Mouse (Mus musculus) midbrain, embryonic 10.5 days (tissue): Measurements from ENCODE around the gene Phf1. TPM values are rescaled to one million over a fixed set of nuclear protein-coding genes. Genes with fewer than 3 reads are reported as not detected.
"Not testable (repeated sequence)": the region's sequence is repeated elsewhere in the genome, so short reads cannot be mapped to it uniquely, and the experiment has no call there.

Source experiments
- DNase-seq: peaks from one replicate; pipeline ENCODE4 v3.0.0-alpha.2; 2017; ENCODE audit warnings: low spot score
- H3K27ac ChIP-seq: fragments of 300-500 bp; sonication (generic); replicated peaks from 2 replicates; pipeline ENCODE4 v1.5.1; 2016; ENCODE audit warnings: mild to moderate bottlenecking
- H3K27me3 ChIP-seq: fragments of 300-500 bp; sonication (generic); 2 replicates; pipeline ENCODE4 v1.6.1; 2016; ENCODE audit warnings: low read depth, mild to moderate bottlenecking; ENCODE audit not compliant: poor library complexity, severe bottlenecking
- H3K36me3 ChIP-seq: fragments of 300-500 bp; sonication (generic); 2 replicates; pipeline ENCODE4 v1.6.1; 2016; ENCODE audit warnings: mild to moderate bottlenecking, moderate library complexity
- H3K4me1 ChIP-seq: fragments of 300-500 bp; sonication (generic); 2 replicates; pipeline ENCODE4 v1.6.1; 2016
- H3K4me3 ChIP-seq: fragments of 300-500 bp; sonication (generic); 2 replicates; pipeline ENCODE4 v1.5.1; 2016; ENCODE audit warnings: mild to moderate bottlenecking, moderate library complexity
- H3K9me3 ChIP-seq: fragments of 300-500 bp; sonication (generic); replicated peaks from 2 replicates; pipeline ENCODE4 v1.6.1; 2016; ENCODE audit warnings: mild to moderate bottlenecking
- WGBS: fragments of 180-500 bp; shearing (Covaris S2); methylation state at CpG from one replicate; pipeline ENCODE4 v1.1.7; 2016; 5-methylcytosine and 5-hydroxymethylcytosine counted together
- polyA plus RNA-seq: library from polyadenylated mRNA; unstranded; fragments of >200 nt; fragmentation: Nextera tagmentation; extraction: Ambion mirVana; gene quantifications from 2 replicates; pipeline ENCODE4 v1.2.1, GENCODE M21; 2016

Gene Phf1
- 3.1 and 4.7 TPM in 2 replicates for polyA plus RNA-seq

- WGBS = under 1% methylated on average over 43 of the region's 43 CpGs
- H3K27ac ChIP-seq = peak within 1 kb of the TSS; percentile 84
- peaks cover 78% of the 10 kb centered on the region for H3K36me3 ChIP-seq
- peak within 1 kb of the TSS; percentile 61 for H3K4me3 ChIP-seq
- peaks cover 43% of the 10 kb centered on the region for H3K4me1 ChIP-seq
- H3K27me3 ChIP-seq = no peaks in the 10 kb centered on the region
- no peaks in the 10 kb centered on the region for H3K9me3 ChIP-seq
- DNase-seq = peak; percentile 92
These were observed at the start of gene Phf1 for GRCm38 (mm10) chr17:26932839-26933398. Phf1 (plus strand) TSS chr17:26933052.

DNA sequence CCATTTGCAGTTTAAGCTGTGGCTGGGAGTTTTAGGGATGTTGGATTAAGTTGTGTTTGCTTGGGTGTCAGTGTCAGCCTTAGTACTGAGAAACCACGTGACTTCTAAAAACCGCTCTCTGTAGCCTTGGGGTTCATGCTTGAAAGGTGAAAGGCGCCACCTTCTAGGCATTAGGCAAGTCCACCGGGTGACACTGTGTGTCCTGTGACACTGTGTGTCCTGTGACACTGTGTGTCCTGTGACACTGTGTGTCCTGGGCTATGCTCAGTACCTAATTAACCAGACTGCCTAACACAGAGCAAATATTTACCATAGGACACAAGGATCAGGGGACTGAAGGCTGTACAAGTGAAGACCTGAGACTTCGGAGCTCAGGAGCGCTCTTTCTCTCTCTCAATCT is 49.3 kb upstream of the Phf1 start:
- Histone ChIP-seq H3K27me3 (peaks cover 38% of the 10 kb centered on the region), H3K4me3 (no peak overlapping the region), H3K9me3 (no peaks in the 10 kb centered on the region), H3K4me1 (peaks cover 22% of the 10 kb centered on the region), H3K27ac (no peak overlapping the region), H3K36me3 (no peaks in the 10 kb centered on the region)
- DNase-seq = no peak
- WGBS = 76% methylated on average over 6 of the region's 6 CpGs

- WGBS = 24% methylated on average over 25 of the region's 25 CpGs
- DNase-seq = peak; percentile 75
These were observed 47.6 kb upstream of the Phf1 start for GRCm38 (mm10) chr17:26884995-26885926.

DNA sequence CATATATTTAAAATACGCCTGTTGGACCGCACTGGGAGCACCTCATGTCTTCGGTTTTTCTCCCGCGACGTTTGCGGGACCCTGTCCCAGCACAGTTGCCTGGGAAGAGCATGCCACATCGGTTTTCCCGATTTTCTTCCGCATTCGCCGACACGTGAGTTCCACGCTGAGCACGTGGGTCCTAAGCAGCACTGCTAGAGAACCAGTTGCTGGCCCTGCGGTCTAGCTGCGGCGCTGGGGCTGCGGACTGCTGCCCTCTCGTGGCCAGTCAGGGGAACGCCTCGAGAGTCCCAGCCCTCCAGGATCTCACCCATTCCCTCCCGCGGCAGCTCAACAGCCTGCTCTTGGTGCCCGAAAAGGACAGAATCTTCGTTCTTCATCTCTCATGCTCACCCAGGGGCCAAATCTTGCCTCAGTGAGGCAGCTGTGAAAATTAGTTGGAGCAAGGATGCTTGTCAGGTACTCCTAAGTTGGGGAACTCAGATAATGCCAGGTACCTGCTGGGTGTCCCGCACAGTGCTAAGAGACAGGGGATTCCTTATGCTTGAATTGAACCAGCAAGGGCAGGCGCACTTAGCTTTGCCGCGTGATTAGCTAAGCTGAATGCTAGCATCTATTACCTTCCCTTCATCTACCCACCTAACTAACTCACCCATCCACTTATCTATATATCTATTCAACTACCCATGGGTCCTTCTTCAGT is 46.7 kb upstream of the Phf1 start:
- peak; percentile 85 for DNase-seq
- H3K9me3 ChIP-seq = no peaks in the 10 kb centered on the region
- H3K27ac ChIP-seq = no peak overlapping the region
- H3K4me3 ChIP-seq = peak overlapping the region; percentile 46
- peaks cover 22% of the 10 kb centered on the region for H3K4me1 ChIP-seq
- H3K27me3 ChIP-seq = peaks cover 38% of the 10 kb centered on the region
- no peaks in the 10 kb centered on the region for H3K36me3 ChIP-seq
- 11% methylated on average over 30 of the region's 30 CpGs for WGBS

More at GRCm38 (mm10) chr17:26884995-26885926, 47.6 kb upstream of the Phf1 start:
- H3K9me3 ChIP-seq = no peaks in the 10 kb centered on the region
- peak overlapping the region; percentile 46 for H3K4me3 ChIP-seq
- H3K4me1 ChIP-seq = peaks cover 22% of the 10 kb centered on the region
- peaks cover 38% of the 10 kb centered on the region for H3K27me3 ChIP-seq
- H3K27ac ChIP-seq = no peak overlapping the region
- no peaks in the 10 kb centered on the region for H3K36me3 ChIP-seq

- Histone ChIP-seq H3K27ac (no peak overlapping the region), H3K36me3 (no peaks in the 10 kb centered on the region), H3K4me3 (no peak overlapping the region), H3K4me1 (peaks cover 28% of the 10 kb centered on the region), H3K9me3 (no peaks in the 10 kb centered on the region), H3K27me3 (peaks cover 38% of the 10 kb centered on the region)
- no peak for DNase-seq
- WGBS = 41% methylated on average over 3 of the region's 3 CpGs
These were observed 44.9 kb upstream of the Phf1 start for GRCm38 (mm10) chr17:26887926-26888325.

GRCm38 (mm10) chr17:26892635-26893375 is 40.0 kb upstream of the Phf1 start:
- Histone ChIP-seq H3K27me3 (peaks cover 7% of the 10 kb centered on the region), H3K27ac (peak overlapping the region; percentile 17; the same call in 1 of the 2 replicates), H3K4me1 (peaks cover 12% of the 10 kb centered on the region), H3K36me3 (no peaks in the 10 kb centered on the region), H3K4me3 (no peak overlapping the region), H3K9me3 (no peaks in the 10 kb centered on the region)
- 68% methylated on average over 16 of the region's 16 CpGs for WGBS
- DNase-seq = no peak

DNA sequence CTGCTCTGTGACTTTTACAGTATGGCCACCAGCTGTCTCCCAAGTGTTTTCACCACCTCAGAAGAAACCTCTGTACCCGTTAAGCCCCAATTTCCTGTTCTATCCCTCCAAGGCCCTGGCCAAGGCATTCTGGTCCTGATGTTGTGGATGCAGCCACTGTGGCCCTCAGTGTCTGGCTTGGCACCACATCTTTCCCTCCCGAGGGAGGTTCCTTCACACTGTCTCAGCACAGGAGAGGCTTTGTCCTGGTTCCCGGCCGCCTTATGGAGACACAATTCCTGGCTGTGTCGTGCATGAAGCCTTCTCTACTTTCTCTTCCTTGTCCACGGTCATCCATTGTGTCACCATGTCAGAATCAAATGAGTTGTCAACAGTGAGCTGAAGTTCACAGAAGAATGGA is 39.4 kb upstream of the Phf1 start:
- DNase-seq = no peak
- Histone ChIP-seq H3K4me1 (peaks cover 12% of the 10 kb centered on the region), H3K36me3 (no peaks in the 10 kb centered on the region), H3K4me3 (no peak overlapping the region), H3K27ac (no peak overlapping the region), H3K9me3 (no peaks in the 10 kb centered on the region), H3K27me3 (0 out of 2 replicates have a peak, but pooled peaks cover under 1% of the 10 kb centered on the region)
- 74% methylated on average over 6 of the region's 6 CpGs for WGBS

GRCm38 (mm10) chr17:26894342-26894741 is 38.5 kb upstream of the Phf1 start:
- WGBS = 89% methylated on average over 6 of the region's 6 CpGs
- DNase-seq = no peak

DNA sequence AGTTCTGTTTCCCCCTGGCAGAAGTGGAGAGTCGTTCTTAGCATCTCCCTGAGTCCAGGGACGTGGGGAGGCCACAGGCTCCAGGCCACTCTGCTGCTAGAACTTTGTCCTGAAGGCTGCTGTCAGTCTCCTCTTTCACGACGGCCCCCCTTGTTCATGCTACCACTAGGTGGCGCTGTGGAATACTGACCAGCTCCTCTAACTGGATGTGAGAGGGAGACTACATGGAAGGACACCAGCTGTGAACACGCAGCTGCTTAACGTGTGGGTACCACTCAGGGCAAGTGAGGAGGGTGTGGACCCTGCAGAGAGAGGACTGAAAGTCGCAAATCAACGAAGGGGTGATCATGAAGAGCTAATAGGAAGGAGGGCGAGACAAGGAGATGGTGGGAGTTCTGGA is 37.3 kb upstream of the Phf1 start:
- Histone ChIP-seq H3K27ac (no peak overlapping the region), H3K9me3 (no peaks in the 10 kb centered on the region; the same call in 1 of the 2 replicates), H3K27me3 (no peaks in the 10 kb centered on the region), H3K4me3 (no peak overlapping the region), H3K4me1 (peaks cover 12% of the 10 kb centered on the region), H3K36me3 (no peaks in the 10 kb centered on the region)
- 12% methylated on average over 10 of the region's 10 CpGs for WGBS
- peak; percentile 76 for DNase-seq

More at GRCm38 (mm10) chr17:26894342-26894741, 38.5 kb upstream of the Phf1 start:
- no peak overlapping the region for H3K27ac ChIP-seq
- H3K9me3 ChIP-seq = no peaks in the 10 kb centered on the region
- peaks cover 12% of the 10 kb centered on the region for H3K4me1 ChIP-seq
- H3K4me3 ChIP-seq = no peak overlapping the region
- no peaks in the 10 kb centered on the region for H3K36me3 ChIP-seq
- no peaks in the 10 kb centered on the region for H3K27me3 ChIP-seq

- no peak overlapping the region for H3K4me3 ChIP-seq
- no peaks in the 10 kb centered on the region; the same call in 1 of the 2 replicates for H3K9me3 ChIP-seq
- H3K4me1 ChIP-seq = no peaks in the 10 kb centered on the region
- H3K27ac ChIP-seq = no peak overlapping the region
- WGBS = 88% methylated on average over 6 of the region's 6 CpGs
- DNase-seq = no peak
- H3K36me3 ChIP-seq = no peaks in the 10 kb centered on the region
- no peaks in the 10 kb centered on the region for H3K27me3 ChIP-seq
These were observed 31.9 kb upstream of the Phf1 start for GRCm38 (mm10) chr17:26900916-26901315.

DNA sequence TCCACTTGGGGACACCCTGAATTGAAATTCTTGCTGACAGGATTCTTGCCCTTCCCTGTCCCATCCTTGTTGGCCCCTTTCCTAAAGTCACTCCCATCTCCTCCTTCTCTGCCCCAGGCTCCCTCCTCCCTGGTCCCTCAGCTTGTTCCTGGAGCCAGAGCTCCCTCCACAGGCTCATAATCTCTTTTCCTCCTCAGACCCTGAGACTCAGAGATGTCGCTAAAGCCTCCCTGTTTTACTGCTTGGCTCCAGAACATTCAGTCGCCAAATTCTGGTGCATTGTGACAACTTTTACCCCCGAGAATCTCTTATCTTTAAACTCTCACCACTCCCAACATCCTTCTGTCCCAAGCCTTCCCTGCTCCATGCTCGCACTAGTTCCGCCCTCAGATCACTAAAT is 28.5 kb upstream of the Phf1 start:
- H3K36me3 ChIP-seq = no peaks in the 10 kb centered on the region
- WGBS = 58% methylated on average over 5 of the region's 5 CpGs
- H3K9me3 ChIP-seq = peaks cover 10% of the 10 kb centered on the region
- H3K4me3 ChIP-seq = no peak overlapping the region
- no peaks in the 10 kb centered on the region for H3K27me3 ChIP-seq
- H3K27ac ChIP-seq = no peak overlapping the region
- no peaks in the 10 kb centered on the region for H3K4me1 ChIP-seq
- no peak for DNase-seq

- not testable (repeated sequence) for H3K27ac ChIP-seq, H3K27me3 ChIP-seq, H3K4me3 ChIP-seq, H3K9me3 ChIP-seq, DNase-seq, H3K4me1 ChIP-seq, H3K36me3 ChIP-seq
- WGBS = 92% methylated on average over 15 of the region's 15 CpGs
These were observed 25.3 kb upstream of the Phf1 start for GRCm38 (mm10) chr17:26907506-26907905.
